Mouse (Mus musculus): ENCODE data around the gene St3gal2.

- TF ChIP-seq CTCF (conservative IDR thresholded peaks at IDR 0.05; ENCODE audit: low read length): no peak
- no peak for TF ChIP-seq NANOG (IDR thresholded peaks at IDR 0.05; ENCODE audit: borderline replicate concordance, low read length)
Measured at GRCm38 (mm10) chr8:110940682-110941452, 21.1 kb downstream of the St3gal2 start.

Data from E14TG2a.4 (cell line).